In genomic region chr2:71787156-71787590, GRCm38 (mm10) we compare ENCODE assay signal across 8 mouse cellular contexts. TPM values are rescaled to one million over a fixed set of nuclear protein-coding genes. Genes with fewer than 3 reads are reported as not detected.
DNase-seq lines count a peak whose midpoint lies in the region; ATAC-seq lines count a peak whose summit lies in the region.

No protein-coding gene starts in this region.

- H3K9ac ChIP-seq in heart, embryonic 16.5 days (ENCODE audit: low read length), result peak overlapping the region; percentile 80

- H3K27me3 ChIP-seq in heart, embryonic 16.5 days (ENCODE audit: control insufficient read depth, insufficient read depth, low read length), result no peaks in the 10 kb centered on the region
- peaks cover 22% of the 10 kb centered on the region for H3K27me3 ChIP-seq in midbrain, embryonic 10.5 days (ENCODE audit: low read depth, poor library complexity, severe bottlenecking)

- peak overlapping the region; percentile 78 for H3K4me3 ChIP-seq in heart, embryonic 16.5 days (ENCODE audit: low read length)
- peak overlapping the region; percentile 88 for H3K4me3 ChIP-seq in midbrain, embryonic 10.5 days

- H3K27ac ChIP-seq in heart, embryonic 16.5 days (ENCODE audit: low read length), result peak overlapping the region; percentile 81
- H3K27ac ChIP-seq in midbrain, embryonic 10.5 days (replicated peaks), result peak overlapping the region; percentile 93

- WGBS in heart, embryonic 16.5 days, result under 1% methylated on average over 33 of the region's 40 CpGs
- under 1% methylated on average over 40 of the region's 40 CpGs for WGBS in midbrain, embryonic 10.5 days

- ATAC-seq in heart, embryonic 16.5 days (replicated peaks; ENCODE audit: extremely low read depth, insufficient read depth, low FRiP score), result peak; percentile 72

- peak; percentile 14 for DNase-seq in gastrocnemius, adult 18-20 months (ENCODE audit: low spot score)
- no peak for DNase-seq in gastrocnemius, postnatal 14 days
- peak; percentile 68 for DNase-seq in R1 (ENCODE audit: low read depth, low spot score)
- DNase-seq in embryo, embryonic 11.5 days (ENCODE audit: low read depth, low spot score), result peak; percentile 20
- peak; percentile 42 to 66 for DNase-seq in layer of hippocampus, postnatal 10 days (ENCODE audit: low spot score in 2 of 2)
- DNase-seq in midbrain, embryonic 10.5 days (ENCODE audit: low spot score), result peak; percentile 73
- DNase-seq in thymus, adult 18-20 months, result peak; percentile 60 to 65

- H3K36me3 ChIP-seq in heart, embryonic 16.5 days (ENCODE audit: control insufficient read depth, insufficient read depth), result 0 out of 2 replicates have a peak, but pooled peaks cover under 1% of the 10 kb centered on the region
- H3K36me3 ChIP-seq in midbrain, embryonic 10.5 days, result peaks cover 2% of the 10 kb centered on the region

- H3K9me3 ChIP-seq in heart, embryonic 16.5 days (replicated peaks; ENCODE audit: control insufficient read depth, low read length), result no peaks in the 10 kb centered on the region
- no peaks in the 10 kb centered on the region for H3K9me3 ChIP-seq in midbrain, embryonic 10.5 days (replicated peaks)

- intact Hi-C loops in gastrocnemius, postnatal 14 days (cut with DNase I; ENCODE audit: low total_unique reads), result no loop called here

- peaks cover 17% of the 10 kb centered on the region for H3K4me1 ChIP-seq in heart, embryonic 16.5 days (ENCODE audit: control insufficient read depth, insufficient read depth, low read length)
- peaks cover 33% of the 10 kb centered on the region for H3K4me1 ChIP-seq in midbrain, embryonic 10.5 days

- H3K4me2 ChIP-seq in heart, embryonic 16.5 days (ENCODE audit: low read depth, low read length), result peak overlapping the region; percentile 79

RNA-seq across cellular contexts. Expression of gene Itga6, which starts 41.8 kb away (rescaled TPM):
- 10 to 100 TPM; 14.2 to 18.3 TPM for total RNA-seq in gastrocnemius, adult 18-20 months (2021)
- 10 to 100 TPM; 33.2 to 40.0 TPM for total RNA-seq in gastrocnemius, postnatal 14 days (2021)
- 46.2 and 49.6 TPM in 2 replicates for polyA plus RNA-seq in heart, embryonic 16.5 days (2015; fragmentation: Nextera tagmentation; extraction: Ambion mirVana)
- total RNA-seq in layer of hippocampus, postnatal 10 days (2021), result 10 to 100 TPM; 45.8 to 48.3 TPM
- polyA plus RNA-seq in midbrain, embryonic 10.5 days (2016; fragmentation: Nextera tagmentation; extraction: Ambion mirVana), result 25.3 and 34.3 TPM in 2 replicates
